Mouse (Mus musculus) MEL-GATA-1-ER (cell line): ENCODE results near the gene Utrn.

Experiments
- DNase-seq: peaks from one replicate; pipeline ENCODE4 v3.0.0-alpha.2; 2012; ENCODE audit warnings: low read depth; ENCODE audit errors: extremely low read depth

The Utrn gene

GRCm38 (mm10) chr10:12869029-12869671 lies at the start of gene Utrn:
TSS of gene Utrn (minus strand) at chr10:12869365.
- peak; percentile 44 for DNase-seq

GRCm38 (mm10) chr10:12917626-12918025 lies 48.5 kb upstream of the Utrn start:
- DNase-seq: no peak

- no peak for DNase-seq
Measured at GRCm38 (mm10) chr10:12916376-12916775, 47.2 kb upstream of the Utrn start.

GRCm38 (mm10) chr10:12915826-12916225 lies 46.7 kb upstream of the Utrn start:
- DNase-seq: no peak

GRCm38 (mm10) chr10:12914203-12914602 lies 45.0 kb upstream of the Utrn start:
- DNase-seq: no peak

- DNase-seq: peak; percentile 74
Measured at GRCm38 (mm10) chr10:12911981-12912530, 42.9 kb upstream of the Utrn start.

- DNase-seq: no peak
Measured at GRCm38 (mm10) chr10:12911451-12911850, 42.3 kb upstream of the Utrn start.

GRCm38 (mm10) chr10:12909891-12910290 lies 40.7 kb upstream of the Utrn start:
- no peak for DNase-seq

- DNase-seq: no peak
Measured at GRCm38 (mm10) chr10:12909179-12909578, 40.0 kb upstream of the Utrn start.

- DNase-seq: no peak
Measured at GRCm38 (mm10) chr10:12904140-12904528, 35.0 kb upstream of the Utrn start.

- no peak for DNase-seq
Measured at GRCm38 (mm10) chr10:12903440-12904139, 34.4 kb upstream of the Utrn start.

GRCm38 (mm10) chr10:12899901-12900300 lies 30.7 kb upstream of the Utrn start:
- no peak for DNase-seq

GRCm38 (mm10) chr10:12893339-12893738 lies 24.2 kb upstream of the Utrn start:
- DNase-seq: no peak

- no peak for DNase-seq
Measured at GRCm38 (mm10) chr10:12888373-12888772, 19.2 kb upstream of the Utrn start.

- DNase-seq: no peak
Measured at GRCm38 (mm10) chr10:12887792-12888191, 18.6 kb upstream of the Utrn start.

GRCm38 (mm10) chr10:12884308-12884948 lies 15.3 kb upstream of the Utrn start:
- no peak for DNase-seq

GRCm38 (mm10) chr10:12881911-12882310 lies 12.7 kb upstream of the Utrn start:
- no peak for DNase-seq

GRCm38 (mm10) chr10:12879313-12879695 lies 10.1 kb upstream of the Utrn start:
- no peak for DNase-seq

GRCm38 (mm10) chr10:12878661-12879312 lies 9.6 kb upstream of the Utrn start:
- no peak for DNase-seq

- no peak for DNase-seq
Measured at GRCm38 (mm10) chr10:12876426-12876825, 7.3 kb upstream of the Utrn start.

GRCm38 (mm10) chr10:12875410-12875809 lies 6.2 kb upstream of the Utrn start:
- no peak for DNase-seq
